Mouse (Mus musculus): Measurements from ENCODE around the gene Snrpg.

Snrpg gene

GRCm38 (mm10) chr6:86398986-86399385, 27.9 kb downstream of the Snrpg start:
- DNase-seq (ENCODE audit: low spot score in 2 of 2): no peak

GRCm38 (mm10) chr6:86399995-86400394, 28.9 kb downstream of the Snrpg start:
- DNase-seq (ENCODE audit: low spot score in 2 of 2): no peak

GRCm38 (mm10) chr6:86400972-86401371, 29.9 kb downstream of the Snrpg start:
- DNase-seq (ENCODE audit: low spot score in 2 of 2): peak; percentile 77 to 81

DNA sequence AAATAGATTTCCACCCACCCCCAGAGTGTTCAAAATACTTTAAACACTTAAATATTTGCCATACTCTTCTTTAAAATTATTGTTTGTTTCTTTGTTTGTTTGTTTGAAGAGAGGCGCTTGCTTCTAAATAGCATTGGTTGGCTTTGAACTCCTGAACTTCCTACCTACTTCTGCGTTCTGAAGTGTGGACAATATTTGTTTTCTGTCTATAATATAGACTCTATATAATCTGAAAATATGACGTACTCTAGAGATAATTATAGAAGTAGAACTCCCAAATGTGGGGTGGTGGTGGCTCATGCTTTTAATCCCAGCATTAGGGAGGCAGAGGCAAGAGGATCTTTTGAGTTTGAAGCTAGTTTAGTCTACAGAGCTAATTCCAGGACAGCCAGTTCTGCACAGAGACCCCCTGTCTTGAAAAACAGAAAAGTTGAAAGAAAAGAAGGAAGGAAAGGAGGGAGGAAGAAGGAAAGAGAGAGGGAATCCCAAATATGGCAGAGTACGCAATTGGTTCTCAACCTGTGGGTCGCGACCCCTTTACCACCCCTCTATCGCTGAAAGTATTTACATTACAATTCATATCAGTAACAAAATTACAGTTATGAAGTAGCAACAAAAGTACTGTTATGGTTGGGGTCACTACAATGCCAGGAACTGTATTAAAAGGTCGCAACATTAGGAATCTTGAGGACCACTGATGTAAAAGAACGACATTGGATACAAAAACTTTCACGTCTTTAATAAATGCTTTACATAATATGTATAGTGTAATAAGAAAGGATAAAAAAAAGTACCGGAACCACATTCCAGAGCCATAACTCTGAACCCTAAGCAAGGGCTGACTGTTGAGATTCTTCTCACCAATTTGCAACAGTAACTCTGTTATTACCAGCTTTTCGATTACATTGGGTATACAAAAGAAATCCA, 31.8 kb downstream of the Snrpg start:
- DNase-seq (ENCODE audit: low spot score in 2 of 2): no peak

DNA sequence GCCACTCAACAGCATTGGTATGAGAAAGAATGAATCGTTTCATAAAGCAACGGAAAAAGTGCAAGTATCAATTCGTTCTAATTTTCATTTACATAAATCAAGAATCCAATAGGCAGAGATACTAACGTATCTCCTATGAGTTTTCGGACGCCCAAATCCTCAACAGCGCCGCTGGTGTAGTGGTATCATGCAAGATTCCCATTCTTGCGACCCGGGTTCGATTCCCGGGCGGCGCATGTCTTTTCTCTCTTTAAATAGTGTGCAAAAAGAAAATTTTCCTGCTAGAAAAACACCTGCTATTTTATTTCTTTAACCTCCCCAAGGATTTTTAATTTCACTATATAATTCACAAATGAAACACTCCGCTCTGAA, 32.6 kb downstream of the Snrpg start:
- no peak for DNase-seq (ENCODE audit: low spot score in 2 of 2)

- DNase-seq (ENCODE audit: low spot score in 2 of 2): peak; percentile 94 to 96
Measured at GRCm38 (mm10) chr6:86404100-86404861, 33.2 kb downstream of the Snrpg start, which contains the start of gene Tia1. TSS of gene Tia1 (plus strand) at chr6:86404219.

GRCm38 (mm10) chr6:86404996-86405395, 33.9 kb downstream of the Snrpg start:
- no peak for DNase-seq (ENCODE audit: low spot score in 2 of 2)

DNA sequence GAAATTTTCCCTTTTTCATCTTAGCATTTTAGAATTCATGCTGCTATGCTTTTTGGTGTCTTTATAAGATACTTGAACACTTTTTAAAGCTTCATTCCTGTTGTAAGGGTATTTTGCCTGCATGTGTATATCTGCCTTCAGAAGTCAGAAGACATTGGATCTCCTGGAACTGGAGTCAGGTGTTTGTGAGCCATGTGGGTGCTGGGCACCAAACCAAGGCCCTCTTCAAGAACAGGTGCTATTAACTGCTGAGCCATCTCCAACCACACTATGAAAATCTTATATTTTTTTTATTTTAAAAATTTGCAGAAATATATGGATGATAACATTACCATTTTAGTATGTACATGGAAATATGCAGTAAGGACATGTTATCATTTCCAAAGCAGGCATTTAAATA, 35.2 kb downstream of the Snrpg start:
- no peak for DNase-seq (ENCODE audit: low spot score in 2 of 2)

- no peak for DNase-seq (ENCODE audit: low spot score in 2 of 2)
Measured at GRCm38 (mm10) chr6:86418711-86419110, 47.6 kb downstream of the Snrpg start.

DNA sequence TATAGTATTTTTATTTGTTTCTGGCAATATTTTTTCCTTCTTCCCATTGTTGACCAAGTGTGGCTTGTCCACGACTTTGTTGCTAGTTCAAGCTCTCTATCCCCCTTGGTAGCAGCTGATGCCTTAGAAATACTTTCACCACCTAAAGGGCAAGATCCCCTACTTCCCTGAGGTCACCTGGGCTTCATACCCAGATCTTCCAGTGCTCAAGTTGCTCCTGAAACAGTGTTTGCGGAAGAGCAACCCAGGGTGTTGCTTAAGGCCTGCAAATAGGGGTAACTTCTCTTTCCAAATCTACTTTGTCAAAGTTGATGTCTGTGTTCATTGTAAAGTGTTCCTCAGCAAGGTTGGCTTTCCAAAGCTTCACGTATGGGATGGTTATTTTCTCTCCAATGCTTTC, 48.1 kb downstream of the Snrpg start:
- DNase-seq (ENCODE audit: low spot score in 2 of 2): no peak

DNA sequence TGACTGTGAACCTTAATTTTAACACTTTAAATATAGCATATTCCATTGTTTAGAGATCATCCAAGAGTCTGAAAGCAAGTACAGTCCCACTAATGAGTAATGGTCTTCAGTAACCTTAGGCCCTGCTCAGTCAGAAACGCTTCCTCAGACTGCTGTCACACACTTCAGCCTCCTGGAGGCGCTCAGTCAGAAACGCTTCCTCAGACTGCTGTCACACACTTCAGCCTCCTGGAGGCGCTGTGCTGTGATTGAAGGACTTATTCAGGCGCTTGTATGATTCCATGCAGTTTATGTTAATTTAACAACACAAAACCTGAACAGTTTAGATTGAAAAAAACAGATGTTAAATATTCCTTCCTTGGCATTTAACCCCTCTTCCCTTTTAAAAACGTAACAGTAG, 49.4 kb downstream of the Snrpg start:
- peak; percentile 11 to 46 for DNase-seq (ENCODE audit: low spot score in 2 of 2)

GRCm38 (mm10) chr6:86426358-86426757, 55.3 kb downstream of the Snrpg start, which contains the start of gene Gm44790:
TSS of gene Gm44790 (plus strand) at chr6:86426658.
- DNase-seq (ENCODE audit: low spot score in 2 of 2): no peak

Data from natural killer cell, adult 2 months (primary cell).